9 mouse cellular contexts compared by ENCODE assay signal in the genomic region with DNA sequence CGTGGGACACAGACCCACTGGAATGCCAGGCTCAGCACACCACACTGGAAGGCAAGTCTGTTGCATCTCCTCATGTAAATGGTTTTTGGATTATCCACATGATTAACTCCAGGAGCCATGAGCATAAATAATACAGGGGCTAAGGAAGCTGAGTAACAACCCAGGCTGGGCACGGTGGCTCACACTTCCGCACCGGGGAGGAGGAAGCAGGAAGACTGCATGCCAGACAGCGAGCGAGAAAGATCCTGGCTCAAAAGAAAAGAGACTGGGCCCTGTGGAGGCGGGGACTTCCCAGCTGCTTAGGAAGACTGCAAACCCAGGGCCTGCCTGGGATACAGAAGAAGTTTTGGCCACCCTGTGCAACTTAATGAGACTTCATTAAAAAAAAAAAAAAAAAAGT. TPM values are rescaled to one million over a fixed set of nuclear protein-coding genes. Genes with fewer than 3 reads are reported as not detected.
DNase-seq lines count a peak whose midpoint lies in the region; ATAC-seq and TF ChIP-seq lines count a peak whose summit lies in the region.
"Had no signal": no experiment of that assay in that cellular context is flagged by ENCODE, and none has a peak within 500 bp of the region (broad histone marks: within the 10 kb centered on the region; RNA-seq: fewer than 3 reads in every experiment).

No protein-coding gene starts in this region.

- no peak overlapping the region for H3K4me2 ChIP-seq in hindbrain, embryonic 15.5 days
- H3K4me2 ChIP-seq in hindbrain, embryonic 13.5 days, result no peak overlapping the region
- no peak overlapping the region for H3K4me2 ChIP-seq in heart, embryonic 14.5 days (ENCODE audit: low read length)
- no peak overlapping the region for H3K4me2 ChIP-seq in lung, embryonic 15.5 days

- POLR2A ChIA-PET in Patski (lab: Charles Lee), result interaction anchor here (0.6 kb wide), 1 partner anchor 25 kb away, joined by 4 read pairs; no protein-coding TSS in a partner anchor

- no peak overlapping the region for H3K4me3 ChIP-seq in hindbrain, embryonic 15.5 days
- H3K4me3 ChIP-seq in hindbrain, embryonic 13.5 days, result no peak overlapping the region
- H3K4me3 ChIP-seq in heart, embryonic 14.5 days (ENCODE audit: control insufficient read depth in 1 of 2, insufficient read depth in 1 of 2, low read depth in 1 of 2, low read length in 2 of 2), result no peak overlapping the region
- no peak overlapping the region for H3K4me3 ChIP-seq in lung, embryonic 15.5 days
- H3K4me3 ChIP-seq: myocyte had no signal

- ATAC-seq in hindbrain, embryonic 15.5 days (ENCODE audit: low FRiP score, low read depth), result no peak
- ATAC-seq in hindbrain, embryonic 13.5 days (ENCODE audit: low FRiP score), result no peak
- ATAC-seq in Patski, result peak; percentile 7
- ATAC-seq in heart, embryonic 14.5 days (ENCODE audit: insufficient number of reproducible peaks, insufficient read depth, low FRiP score, low read depth), result no peak
- ATAC-seq in lung, embryonic 15.5 days (ENCODE audit: borderline replicate concordance, extremely low read depth, low FRiP score, low TSS enrichment), result no peak
- no peak for ATAC-seq in megakaryocyte-erythroid progenitor cell, adult 5-6 weeks (replicated peaks; ENCODE audit: low FRiP score, low TSS enrichment, poor library complexity, severe bottlenecking)
- no peak for ATAC-seq in erythroblast, adult 5-6 weeks (replicated peaks; ENCODE audit: low FRiP score, poor library complexity, severe bottlenecking)

- peak overlapping the region; percentile 25; the same call in 1 of the 2 replicates for H3K27ac ChIP-seq in hindbrain, embryonic 15.5 days (replicated peaks)
- no peak overlapping the region for H3K27ac ChIP-seq in hindbrain, embryonic 13.5 days
- H3K27ac ChIP-seq in heart, embryonic 14.5 days (replicated peaks in 1 of 2; ENCODE audit: control insufficient read depth in 1 of 2, insufficient read depth in 1 of 2, low read depth in 2 of 2, low read length in 2 of 2), result no peak overlapping the region; a peak in 1 of 4 replicates
- H3K27ac ChIP-seq in lung, embryonic 15.5 days, result peak overlapping the region; percentile 59

- CTCF ChIA-PET in Patski (lab: Charles Lee), result no interaction called here

- WGBS in hindbrain, embryonic 15.5 days, result 38% methylated on average over 7 of the region's 7 CpGs
- 56% methylated on average over 7 of the region's 7 CpGs for WGBS in hindbrain, embryonic 13.5 days
- WGBS in heart, embryonic 14.5 days, result 43% methylated on average over 7 of the region's 7 CpGs
- WGBS in lung, embryonic 15.5 days, result 44% methylated on average over 7 of the region's 7 CpGs

- H3K4me1 ChIP-seq in hindbrain, embryonic 15.5 days (replicated peaks), result peaks cover 44% of the 10 kb centered on the region
- peaks cover 36% of the 10 kb centered on the region for H3K4me1 ChIP-seq in hindbrain, embryonic 13.5 days (replicated peaks)
- peaks cover 12 to 17% of the 10 kb centered on the region in 2 experiments for H3K4me1 ChIP-seq in heart, embryonic 14.5 days (ENCODE audit: control insufficient read depth in 2 of 2, insufficient read depth in 2 of 2, low read length in 2 of 2)
- H3K4me1 ChIP-seq in lung, embryonic 15.5 days, result peaks cover 29% of the 10 kb centered on the region

- H3K27me3 ChIP-seq in hindbrain, embryonic 15.5 days, result no peaks in the 10 kb centered on the region
- H3K27me3 ChIP-seq in hindbrain, embryonic 13.5 days, result no peaks in the 10 kb centered on the region
- H3K27me3 ChIP-seq in Patski, result no peaks in the 10 kb centered on the region
- no peaks in the 10 kb centered on the region for H3K27me3 ChIP-seq in heart, embryonic 14.5 days (ENCODE audit: control insufficient read depth, insufficient read depth, low read length)
- no peaks in the 10 kb centered on the region for H3K27me3 ChIP-seq in lung, embryonic 15.5 days

- TF ChIP-seq CTCF in Patski (IDR thresholded peaks at IDR 0.05), result no peak

- 0 out of 2 replicates have a peak overlapping the region, but pooled peaks have one; percentile 7 for H3K9ac ChIP-seq in hindbrain, embryonic 15.5 days
- no peak overlapping the region for H3K9ac ChIP-seq in hindbrain, embryonic 13.5 days
- peak overlapping the region; percentile 34; the same call in 1 of the 2 replicates for H3K9ac ChIP-seq in heart, embryonic 14.5 days (ENCODE audit: low read length)
- H3K9ac ChIP-seq in lung, embryonic 15.5 days, result no peak overlapping the region

- H3K9me3 ChIP-seq in hindbrain, embryonic 15.5 days, result no peaks in the 10 kb centered on the region
- no peaks in the 10 kb centered on the region for H3K9me3 ChIP-seq in hindbrain, embryonic 13.5 days
- no peaks in the 10 kb centered on the region for H3K9me3 ChIP-seq in heart, embryonic 14.5 days (ENCODE audit: control insufficient read depth, low read length)
- H3K9me3 ChIP-seq in lung, embryonic 15.5 days, result no peaks in the 10 kb centered on the region

- peak; percentile 53 for DNase-seq in Patski (ENCODE audit: low read depth, low spot score)
- no peak for DNase-seq in spleen, postnatal 10 days (ENCODE audit: low spot score in 2 of 2)

- H3K36me3 ChIP-seq in hindbrain, embryonic 15.5 days, result no peaks in the 10 kb centered on the region
- H3K36me3 ChIP-seq in hindbrain, embryonic 13.5 days, result 0 out of 2 replicates have a peak, but pooled peaks cover 3% of the 10 kb centered on the region
- no peaks in the 10 kb centered on the region for H3K36me3 ChIP-seq in heart, embryonic 14.5 days (ENCODE audit: control insufficient read depth, insufficient read depth, low read length)
- no peaks in the 10 kb centered on the region for H3K36me3 ChIP-seq in lung, embryonic 15.5 days

- in situ Hi-C loops in Patski (cut with MboI; ENCODE audit: low pct_unique_long_range_greater_than_20kb), result no loop called here

RNA-seq across cellular contexts. Expression of a gene that starts 4.3 kb away (rescaled TPM):
- 4.0 and 4.2 TPM in 2 replicates for polyA plus RNA-seq in hindbrain, embryonic 15.5 days (2015; fragmentation: Nextera tagmentation; extraction: Ambion mirVana)
- 4.3 and 4.7 TPM in 2 replicates for polyA plus RNA-seq in hindbrain, embryonic 13.5 days (2015; fragmentation: Nextera tagmentation; extraction: Ambion mirVana)
- polyA plus RNA-seq in Patski (2021), result 30.9 TPM
- polyA plus RNA-seq in heart, embryonic 14.5 days (2014; fragmentation: Nextera tagmentation; extraction: Ambion mirVana), result 0.80 and 1.1 TPM in 2 replicates
- polyA plus RNA-seq in lung, embryonic 15.5 days (2015; fragmentation: Nextera tagmentation; extraction: Ambion mirVana), result 1.6 and 1.8 TPM in 2 replicates
- 26.4 and 28.6 TPM in 2 replicates for total RNA-seq in megakaryocyte-erythroid progenitor cell, adult 5-6 weeks (2014; fragmentation: Nextera tagmentation)
- total RNA-seq in megakaryocyte-erythroid progenitor cell, adult 5-6 weeks (2017), result 24.3 and 26.6 TPM in 2 replicates
- total RNA-seq in erythroblast, adult 5-6 weeks (2015; ENCODE audit: low replicate concordance), result 3.3 and 4.0 TPM in 2 replicates
- 3.6 and 4.5 TPM in 2 replicates for total RNA-seq in erythroblast, adult 5-6 weeks (2017; ENCODE audit: low replicate concordance)

RNA-seq across cellular contexts. Expression of a gene that starts 26.2 kb away (rescaled TPM):
- polyA plus RNA-seq in hindbrain, embryonic 15.5 days (2015; fragmentation: Nextera tagmentation; extraction: Ambion mirVana), result 14.9 and 16.2 TPM in 2 replicates
- polyA plus RNA-seq in hindbrain, embryonic 13.5 days (2015; fragmentation: Nextera tagmentation; extraction: Ambion mirVana), result 17.6 and 18.3 TPM in 2 replicates
- polyA plus RNA-seq in Patski (2021), result 20.1 TPM
- 9.0 and 9.8 TPM in 2 replicates for polyA plus RNA-seq in heart, embryonic 14.5 days (2014; fragmentation: Nextera tagmentation; extraction: Ambion mirVana)
- 15.6 and 18.5 TPM in 2 replicates for polyA plus RNA-seq in lung, embryonic 15.5 days (2015; fragmentation: Nextera tagmentation; extraction: Ambion mirVana)
- total RNA-seq in megakaryocyte-erythroid progenitor cell, adult 5-6 weeks (2014; fragmentation: Nextera tagmentation), result 17.7 and 18.9 TPM in 2 replicates
- total RNA-seq in megakaryocyte-erythroid progenitor cell, adult 5-6 weeks (2017), result 20.4 and 23.3 TPM in 2 replicates
- 7.1 and 15.4 TPM in 2 replicates for total RNA-seq in erythroblast, adult 5-6 weeks (2015; ENCODE audit: low replicate concordance)
- total RNA-seq in erythroblast, adult 5-6 weeks (2017; ENCODE audit: low replicate concordance), result 8.9 and 12.3 TPM in 2 replicates

RNA-seq across cellular contexts. Expression of a gene that starts 35.5 kb away (rescaled TPM):
- 0.26 and 0.28 TPM in 2 replicates for polyA plus RNA-seq in hindbrain, embryonic 15.5 days (2015; fragmentation: Nextera tagmentation; extraction: Ambion mirVana)
- polyA plus RNA-seq in hindbrain, embryonic 13.5 days (2015; fragmentation: Nextera tagmentation; extraction: Ambion mirVana), result 0.68 and 0.79 TPM in 2 replicates
- polyA plus RNA-seq in Patski (2021), result 0.10 TPM
- not detected in 2 replicates for polyA plus RNA-seq in heart, embryonic 14.5 days (2014; fragmentation: Nextera tagmentation; extraction: Ambion mirVana)
- 0.85 TPM in 1 of 2 replicates, not detected in the other for polyA plus RNA-seq in lung, embryonic 15.5 days (2015; fragmentation: Nextera tagmentation; extraction: Ambion mirVana)
- total RNA-seq in megakaryocyte-erythroid progenitor cell, adult 5-6 weeks (2014; fragmentation: Nextera tagmentation), result 0.89 TPM in 1 of 2 replicates, not detected in the other
- 2.4 TPM in 1 of 2 replicates, not detected in the other for total RNA-seq in megakaryocyte-erythroid progenitor cell, adult 5-6 weeks (2017)
- not detected in 2 replicates for total RNA-seq in erythroblast, adult 5-6 weeks (2015; ENCODE audit: low replicate concordance)
- not detected in 2 replicates for total RNA-seq in erythroblast, adult 5-6 weeks (2017; ENCODE audit: low replicate concordance)

RNA-seq across cellular contexts. Expression of a gene that starts 37.0 kb away (rescaled TPM):
- polyA plus RNA-seq in hindbrain, embryonic 15.5 days (2015; fragmentation: Nextera tagmentation; extraction: Ambion mirVana), result 416 and 449 TPM in 2 replicates
- polyA plus RNA-seq in hindbrain, embryonic 13.5 days (2015; fragmentation: Nextera tagmentation; extraction: Ambion mirVana), result 476 and 483 TPM in 2 replicates
- polyA plus RNA-seq in Patski (2021), result 246 TPM
- polyA plus RNA-seq in heart, embryonic 14.5 days (2014; fragmentation: Nextera tagmentation; extraction: Ambion mirVana), result 430 and 441 TPM in 2 replicates
- 465 and 505 TPM in 2 replicates for polyA plus RNA-seq in lung, embryonic 15.5 days (2015; fragmentation: Nextera tagmentation; extraction: Ambion mirVana)
- 226 and 360 TPM in 2 replicates for total RNA-seq in megakaryocyte-erythroid progenitor cell, adult 5-6 weeks (2014; fragmentation: Nextera tagmentation)
- 171 and 175 TPM in 2 replicates for total RNA-seq in megakaryocyte-erythroid progenitor cell, adult 5-6 weeks (2017)
- 32.4 and 40.3 TPM in 2 replicates for total RNA-seq in erythroblast, adult 5-6 weeks (2015; ENCODE audit: low replicate concordance)
- 37.0 and 48.2 TPM in 2 replicates for total RNA-seq in erythroblast, adult 5-6 weeks (2017; ENCODE audit: low replicate concordance)

RNA-seq across cellular contexts. Expression of a gene that starts 39.9 kb away (rescaled TPM):
- 18.9 and 19.5 TPM in 2 replicates for polyA plus RNA-seq in hindbrain, embryonic 15.5 days (2015; fragmentation: Nextera tagmentation; extraction: Ambion mirVana)
- polyA plus RNA-seq in hindbrain, embryonic 13.5 days (2015; fragmentation: Nextera tagmentation; extraction: Ambion mirVana), result 26.2 and 26.3 TPM in 2 replicates
- 47.3 TPM for polyA plus RNA-seq in Patski (2021)
- polyA plus RNA-seq in heart, embryonic 14.5 days (2014; fragmentation: Nextera tagmentation; extraction: Ambion mirVana), result 12.5 and 14.5 TPM in 2 replicates
- polyA plus RNA-seq in lung, embryonic 15.5 days (2015; fragmentation: Nextera tagmentation; extraction: Ambion mirVana), result 12.1 and 13.2 TPM in 2 replicates
- 6.8 and 19.0 TPM in 2 replicates for total RNA-seq in megakaryocyte-erythroid progenitor cell, adult 5-6 weeks (2014; fragmentation: Nextera tagmentation)
- total RNA-seq in megakaryocyte-erythroid progenitor cell, adult 5-6 weeks (2017), result 0.23 and 0.28 TPM in 2 replicates
- total RNA-seq in erythroblast, adult 5-6 weeks (2015; ENCODE audit: low replicate concordance), result 0.77 TPM in 1 of 2 replicates, not detected in the other
- not detected in 2 replicates for total RNA-seq in erythroblast, adult 5-6 weeks (2017; ENCODE audit: low replicate concordance)

Comparison
In these comparisons a context has a peak if more than half of its experiments do, and no peak if none do; other contexts are left out.
1. H3K27ac ChIP-seq: peak in hindbrain, embryonic 15.5 days (single experiment) and lung, embryonic 15.5 days (single experiment); none in hindbrain, embryonic 13.5 days (single experiment) and heart, embryonic 14.5 days (0 of 2).
2. H3K9ac ChIP-seq: peak in hindbrain, embryonic 15.5 days (single experiment) and heart, embryonic 14.5 days (single experiment); none in hindbrain, embryonic 13.5 days (single experiment) and lung, embryonic 15.5 days (single experiment).